In the genomic region with DNA sequence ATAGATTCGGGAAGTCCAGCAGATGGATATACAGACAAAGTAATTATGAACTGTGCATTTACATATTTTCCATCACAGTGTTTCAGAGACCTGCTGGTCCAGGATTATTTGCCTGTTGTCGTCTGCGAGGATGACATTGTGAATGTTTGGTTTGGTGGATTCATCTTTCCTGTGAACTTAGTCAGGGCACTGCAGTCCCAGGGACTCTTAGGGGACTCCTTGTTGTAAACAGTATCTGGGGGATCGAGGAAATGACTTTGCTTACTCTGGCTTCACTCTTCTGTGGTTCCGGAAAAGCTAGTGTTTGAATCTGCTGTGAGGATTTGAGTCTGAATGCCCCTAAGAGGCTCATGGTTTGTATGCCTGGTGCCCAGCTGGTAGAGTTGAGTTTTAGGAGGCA, we compare ENCODE assay signal across 15 mouse cellular contexts.
"Had no signal": no experiment of that assay in that cellular context is flagged by ENCODE, and none has a peak within 500 bp of the region (broad histone marks: within the 10 kb centered on the region; RNA-seq: fewer than 3 reads in every experiment).

No protein-coding gene starts in this region.

- H3K4me2 ChIP-seq: lung, embryonic 14.5 days; midbrain, embryonic 11.5 days; midbrain, embryonic 13.5 days; midbrain, embryonic 15.5 days; neural tube, embryonic 12.5 days; stomach, embryonic 15.5 days had no signal

- DNase-seq: lung, adult 18-20 months; lung, postnatal 10 days; lung, postnatal 4 days; right cerebral cortex, postnatal 14 days; thymus, adult 2 months; thymus, postnatal 25 days; thymus, postnatal 4 days had no signal

- ATAC-seq: midbrain, embryonic 13.5 days; midbrain, embryonic 15.5 days had no signal

- H3K9me3 ChIP-seq: megakaryocyte, embryonic 14.5 days; midbrain, embryonic 13.5 days; midbrain, embryonic 15.5 days; neural tube, embryonic 12.5 days; stomach, embryonic 15.5 days had no signal

- H3K9ac ChIP-seq: lung, embryonic 14.5 days; midbrain, embryonic 13.5 days; midbrain, embryonic 15.5 days; neural tube, embryonic 12.5 days; stomach, embryonic 15.5 days had no signal

- H3K27ac ChIP-seq: midbrain, embryonic 13.5 days; midbrain, embryonic 15.5 days; neural tube, embryonic 12.5 days; stomach, embryonic 15.5 days; stomach, postnatal 0 days had no signal

- H3K27me3 ChIP-seq: megakaryocyte, embryonic 14.5 days; midbrain, embryonic 13.5 days; midbrain, embryonic 15.5 days; neural tube, embryonic 12.5 days; stomach, embryonic 15.5 days had no signal

- H3K4me3 ChIP-seq: midbrain, embryonic 13.5 days; midbrain, embryonic 15.5 days; neural tube, embryonic 12.5 days; stomach, embryonic 15.5 days had no signal

- H3K36me3 ChIP-seq: midbrain, embryonic 13.5 days; midbrain, embryonic 15.5 days; neural tube, embryonic 12.5 days; stomach, embryonic 15.5 days had no signal

- H3K4me1 ChIP-seq: midbrain, embryonic 15.5 days; neural tube, embryonic 12.5 days had no signal
